Comparison of ENCODE assay signal across 8 mouse cellular contexts in the genomic region with DNA sequence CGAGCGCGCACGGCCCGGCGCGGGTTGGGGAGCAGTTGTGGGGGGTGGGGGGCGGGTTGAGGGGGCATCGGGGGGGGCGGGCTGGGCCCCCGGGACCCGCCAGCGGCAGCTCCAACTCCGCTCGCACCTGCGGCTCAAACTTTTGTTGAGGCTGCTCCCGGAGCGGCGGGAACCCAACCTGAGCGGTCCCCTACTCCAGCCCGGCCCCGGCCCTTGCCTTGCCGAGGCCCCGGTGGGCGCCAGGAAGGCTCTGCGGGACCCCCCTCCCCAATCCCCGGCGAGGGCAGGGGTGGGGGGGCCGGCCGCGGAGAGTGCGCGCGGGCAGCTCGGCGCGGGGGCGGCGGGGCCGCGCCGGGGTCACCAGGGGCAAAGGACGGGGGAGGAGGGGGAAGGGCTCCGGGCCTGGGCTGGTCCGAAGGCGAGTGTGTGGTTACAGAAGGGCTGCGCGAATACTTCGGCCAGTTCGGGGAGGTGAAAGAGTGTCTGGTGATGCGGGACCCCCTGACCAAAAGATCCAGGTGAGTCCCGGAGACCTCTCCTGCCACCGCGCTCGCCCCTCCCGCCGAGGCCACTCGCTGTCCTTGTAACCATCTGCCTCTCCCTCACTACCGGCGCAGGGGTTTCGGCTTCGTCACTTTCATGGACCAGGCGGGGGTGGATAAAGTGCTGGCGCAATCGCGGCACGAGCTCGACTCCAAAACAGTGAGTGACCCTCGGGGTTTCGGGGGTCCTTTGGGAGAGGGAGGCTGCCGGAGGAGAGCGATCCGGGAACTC. TPM values are rescaled to one million over a fixed set of nuclear protein-coding genes. Genes with fewer than 3 reads are reported as not detected.
A peak's percentile ranks its signal among the peaks of the same experiment; 100 is the strongest.
DNase-seq lines count a peak whose midpoint lies in the region; ATAC-seq and TF ChIP-seq lines count a peak whose summit lies in the region.

No protein-coding gene starts in this region.

- H3K4me3 ChIP-seq in kidney, adult 2 months (ENCODE audit: insufficient read depth, low read depth, low read length) = peak overlapping the region; percentile 36
- peak overlapping the region; percentile 95 for H3K4me3 ChIP-seq in hindbrain, embryonic 16.5 days (ENCODE audit: low read length)
- H3K4me3 ChIP-seq in midbrain, embryonic 15.5 days = peak overlapping the region; percentile 100

- no peaks in the 10 kb centered on the region for H3K36me3 ChIP-seq in kidney, adult 2 months (ENCODE audit: control insufficient read depth, insufficient read depth, low read length)
- no peaks in the 10 kb centered on the region for H3K36me3 ChIP-seq in hindbrain, embryonic 16.5 days (ENCODE audit: control insufficient read depth, insufficient read depth, low read length)
- H3K36me3 ChIP-seq in midbrain, embryonic 15.5 days (replicated peaks) = no peaks in the 10 kb centered on the region

- peak overlapping the region; percentile 100 for H3K9ac ChIP-seq in hindbrain, embryonic 16.5 days (ENCODE audit: low read depth, low read length)
- H3K9ac ChIP-seq in midbrain, embryonic 15.5 days = peak overlapping the region; percentile 100

- peak overlapping the region; percentile 91 for H3K4me2 ChIP-seq in hindbrain, embryonic 16.5 days (ENCODE audit: low read length)
- H3K4me2 ChIP-seq in midbrain, embryonic 15.5 days = peak overlapping the region; percentile 91

- no peaks in the 10 kb centered on the region; the same call in 1 of the 2 replicates for H3K27me3 ChIP-seq in kidney, adult 2 months (replicated peaks; ENCODE audit: control insufficient read depth, insufficient read depth, low read length)
- no peaks in the 10 kb centered on the region for H3K27me3 ChIP-seq in hindbrain, embryonic 16.5 days (replicated peaks; ENCODE audit: control insufficient read depth, insufficient read depth, low read length)
- no peaks in the 10 kb centered on the region for H3K27me3 ChIP-seq in midbrain, embryonic 15.5 days (replicated peaks)

- DNase-seq in kidney, adult 2 months = no peak
- DNase-seq in kidney, adult 8-10 months = no peak
- DNase-seq in embryo, embryonic 11 days = peak; percentile 50
- DNase-seq in thymus, postnatal 4 days = no peak
- no peak for DNase-seq in left cerebral cortex, adult 8-10 months (ENCODE audit: low spot score in 2 of 2)
- DNase-seq in natural killer cell, adult 2 months (ENCODE audit: low spot score in 2 of 2) = no peak

- H3K27ac ChIP-seq in kidney, adult 2 months (ENCODE audit: insufficient read depth, low read depth, low read length) = no peak overlapping the region
- peak overlapping the region; percentile 92 for H3K27ac ChIP-seq in hindbrain, embryonic 16.5 days (ENCODE audit: low read depth, low read length)
- peak overlapping the region; percentile 99 for H3K27ac ChIP-seq in midbrain, embryonic 15.5 days

- no peaks in the 10 kb centered on the region for H3K4me1 ChIP-seq in kidney, adult 2 months (ENCODE audit: control insufficient read depth, insufficient read depth, low read length)
- peaks cover 51% of the 10 kb centered on the region for H3K4me1 ChIP-seq in hindbrain, embryonic 16.5 days (ENCODE audit: control insufficient read depth, insufficient read depth, low read depth, low read length)
- H3K4me1 ChIP-seq in midbrain, embryonic 15.5 days = peaks cover 66% of the 10 kb centered on the region

- WGBS in kidney, adult 2 months = 9% methylated on average over 58 of the region's 73 CpGs
- under 1% methylated on average over 65 of the region's 73 CpGs for WGBS in hindbrain, embryonic 16.5 days
- WGBS in midbrain, embryonic 15.5 days = under 1% methylated on average over 54 of the region's 73 CpGs

- ATAC-seq in hindbrain, embryonic 16.5 days = no peak
- ATAC-seq in midbrain, embryonic 15.5 days (replicated peaks) = no peak

- no peaks in the 10 kb centered on the region for H3K9me3 ChIP-seq in hindbrain, embryonic 16.5 days (ENCODE audit: control insufficient read depth, low read length)
- no peaks in the 10 kb centered on the region for H3K9me3 ChIP-seq in midbrain, embryonic 15.5 days

- TF ChIP-seq CTCF in kidney, adult 2 months (conservative IDR thresholded peaks at IDR 0.05; ENCODE audit: insufficient read depth, insufficient read length, low read depth, low read length) = no peak

- TF ChIP-seq POLR2A in kidney, adult 2 months (IDR thresholded peaks at IDR 0.05; ENCODE audit: low read depth, low read length) = no peak

RNA-seq across cellular contexts. Expression of a gene that starts 1.0 kb away (rescaled TPM):
- polyA plus RNA-seq in kidney, adult 2 months (2012; rRNA removed) = 2.0 and 2.5 TPM in 2 replicates
- polyA plus RNA-seq in hindbrain, embryonic 16.5 days (2015; fragmentation: Nextera tagmentation; extraction: Ambion mirVana) = 23.0 and 44.5 TPM in 2 replicates
- 65.9 and 66.3 TPM in 2 replicates for polyA plus RNA-seq in midbrain, embryonic 15.5 days (2015; fragmentation: Nextera tagmentation; extraction: Ambion mirVana)
- total RNA-seq in left cerebral cortex, adult 8-10 months (2022) = 10 to 100 TPM; 43.2 to 58.9 (median 51.0) TPM

RNA-seq across cellular contexts. Expression of a gene that starts 35.7 kb away (rescaled TPM):
- polyA plus RNA-seq in kidney, adult 2 months (2012; rRNA removed) = 0.74 TPM in 1 of 2 replicates, not detected in the other
- not detected in 2 replicates for polyA plus RNA-seq in hindbrain, embryonic 16.5 days (2015; fragmentation: Nextera tagmentation; extraction: Ambion mirVana)
- polyA plus RNA-seq in midbrain, embryonic 15.5 days (2015; fragmentation: Nextera tagmentation; extraction: Ambion mirVana) = not detected in 2 replicates
- total RNA-seq in left cerebral cortex, adult 8-10 months (2022) = not detected

RNA-seq across cellular contexts. Expression of a gene that starts 54.2 kb away (rescaled TPM):
- 34.0 and 49.3 TPM in 2 replicates for polyA plus RNA-seq in kidney, adult 2 months (2012; rRNA removed)
- polyA plus RNA-seq in hindbrain, embryonic 16.5 days (2015; fragmentation: Nextera tagmentation; extraction: Ambion mirVana) = 24.8 and 26.8 TPM in 2 replicates
- 31.6 and 32.6 TPM in 2 replicates for polyA plus RNA-seq in midbrain, embryonic 15.5 days (2015; fragmentation: Nextera tagmentation; extraction: Ambion mirVana)
- total RNA-seq in left cerebral cortex, adult 8-10 months (2022) = 10 to 100 TPM; 27.1 to 38.6 (median 33.1) TPM

Comparison
In these comparisons a context has a peak if more than half of its experiments do, and no peak if none do; other contexts are left out.
1. H3K4me3 ChIP-seq: peak in every context shown above with its lines; median percentile 100 in midbrain, embryonic 15.5 days; 95 in hindbrain, embryonic 16.5 days; 36 in kidney, adult 2 months.